12 mouse cellular contexts compared by ENCODE assay signal in genomic region chr10:107273848-107274247, GRCm38 (mm10). TPM values are rescaled to one million over a fixed set of nuclear protein-coding genes. Genes with fewer than 3 reads are reported as not detected.
DNase-seq lines count a peak whose midpoint lies in the region; ATAC-seq lines count a peak whose summit lies in the region.
"Had no signal": no experiment of that assay in that cellular context is flagged by ENCODE, and none has a peak within 500 bp of the region (broad histone marks: within the 10 kb centered on the region; RNA-seq: fewer than 3 reads in every experiment).

No protein-coding gene starts in this region.

- H3K36me3 ChIP-seq in midbrain, embryonic 15.5 days (replicated peaks) = no peaks in the 10 kb centered on the region
- H3K36me3 ChIP-seq in forebrain, embryonic 14.5 days (ENCODE audit: control insufficient read depth, insufficient read depth, low read length) = no peaks in the 10 kb centered on the region
- H3K36me3 ChIP-seq: lung, embryonic 15.5 days had no signal

- H3K4me3 ChIP-seq in midbrain, embryonic 15.5 days = peak overlapping the region; percentile 88
- H3K4me3 ChIP-seq in forebrain, embryonic 14.5 days (ENCODE audit: low read depth, low read length) = no peak overlapping the region

- H3K4me2 ChIP-seq in midbrain, embryonic 15.5 days = peak overlapping the region; percentile 81
- H3K4me2 ChIP-seq in forebrain, embryonic 14.5 days (ENCODE audit: low read length) = no peak overlapping the region
- H3K4me2 ChIP-seq: heart, embryonic 11.5 days had no signal

- H3K9ac ChIP-seq in midbrain, embryonic 15.5 days = no peak overlapping the region
- no peak overlapping the region for H3K9ac ChIP-seq in forebrain, embryonic 14.5 days (ENCODE audit: low read length)
- H3K9ac ChIP-seq: lung, embryonic 15.5 days had no signal

- H3K9me3 ChIP-seq in midbrain, embryonic 15.5 days = no peaks in the 10 kb centered on the region
- no peaks in the 10 kb centered on the region for H3K9me3 ChIP-seq in forebrain, embryonic 14.5 days (replicated peaks; ENCODE audit: control insufficient read depth, low read length)
- H3K9me3 ChIP-seq: lung, embryonic 15.5 days had no signal

- H3K27me3 ChIP-seq in midbrain, embryonic 15.5 days (replicated peaks) = no peaks in the 10 kb centered on the region
- no peaks in the 10 kb centered on the region for H3K27me3 ChIP-seq in forebrain, embryonic 14.5 days (replicated peaks; ENCODE audit: control insufficient read depth, insufficient read depth, low read length)

- H3K27ac ChIP-seq in midbrain, embryonic 15.5 days = no peak overlapping the region
- no peak overlapping the region for H3K27ac ChIP-seq in forebrain, embryonic 14.5 days (ENCODE audit: low read depth, low read length)
- H3K27ac ChIP-seq: lung, embryonic 15.5 days had no signal

- ATAC-seq in midbrain, embryonic 15.5 days (replicated peaks) = no peak
- ATAC-seq in forebrain, embryonic 14.5 days = no peak
- ATAC-seq in granulocyte monocyte progenitor cell, adult 5-6 weeks (replicated peaks; ENCODE audit: poor library complexity, severe bottlenecking) = no peak

- WGBS in midbrain, embryonic 15.5 days = 49% methylated on average over 6 of the region's 6 CpGs
- WGBS in forebrain, embryonic 14.5 days = 49% methylated on average over 6 of the region's 6 CpGs

- peak; percentile 10 for DNase-seq in kidney, postnatal 10 days
- no peak for DNase-seq in kidney, postnatal 14 days
- peak; percentile 67 for DNase-seq in brain, adult 2 months (ENCODE audit: low read depth, low spot score)
- peak; percentile 51 for DNase-seq in embryo, embryonic 10.5 days (ENCODE audit: low spot score)
- DNase-seq in forebrain, embryonic 14.5 days (ENCODE audit: low spot score) = no peak
- no peak for DNase-seq in right cerebral cortex, adult 18-20 months
- DNase-seq: layer of hippocampus, adult 9-11 months had no signal

- peaks cover 14% of the 10 kb centered on the region for H3K4me1 ChIP-seq in midbrain, embryonic 15.5 days
- no peaks in the 10 kb centered on the region for H3K4me1 ChIP-seq in forebrain, embryonic 14.5 days (ENCODE audit: control insufficient read depth, insufficient read depth, low read length)
- H3K4me1 ChIP-seq: lung, embryonic 15.5 days had no signal

RNA-seq across cellular contexts. Expression of gene Lin7a, which starts 2.4 kb away (rescaled TPM):
- polyA plus RNA-seq in midbrain, embryonic 15.5 days (2015; fragmentation: Nextera tagmentation; extraction: Ambion mirVana) = 35.9 and 45.3 TPM in 2 replicates
- polyA plus RNA-seq in forebrain, embryonic 14.5 days (2014; fragmentation: Nextera tagmentation; extraction: Ambion mirVana) = 9.1 and 14.1 TPM in 2 replicates
- not detected in 2 replicates for total RNA-seq in granulocyte monocyte progenitor cell, adult 5-6 weeks (2014; fragmentation: Nextera tagmentation)
- not detected in 2 replicates for total RNA-seq in granulocyte monocyte progenitor cell, adult 5-6 weeks (2017)
- total RNA-seq: MEL had no signal

Comparison
In these comparisons a context has a peak if more than half of its experiments do, and no peak if none do; other contexts are left out.
1. DNase-seq: peak in kidney, postnatal 10 days (single experiment), brain, adult 2 months (single experiment) and embryo, embryonic 10.5 days (single experiment); none in kidney, postnatal 14 days (single experiment), forebrain, embryonic 14.5 days (single experiment) and right cerebral cortex, adult 18-20 months (single experiment).